Mouse (Mus musculus) erythroblast, adult 5-6 weeks (primary cell): Measurements from ENCODE around the gene Plce1. TPM values are rescaled to one million over a fixed set of nuclear protein-coding genes. Genes with fewer than 3 reads are reported as not detected.
"Not testable (repeated sequence)": the region's sequence is repeated elsewhere in the genome, so short reads cannot be mapped to it uniquely, and the experiment has no call there.

Source experiments
- ATAC-seq: replicated peaks from 2 replicates; pipeline ENCODE4 v1.8.0; 2016; ENCODE audit warnings: moderate number of reproducible peaks, mild to moderate bottlenecking, moderate TSS enrichment, inconsistent platforms; ENCODE audit not compliant: poor library complexity, low FRiP score, severe bottlenecking
- total RNA-seq, 2 experiments: library from RNA; stranded (forward) in 1 of 2; stranded (reverse) in 1 of 2; fragments of 150-400 nt in 1 of 2; fragments of 200-764, 138-1000 nt in 1 of 2; gene quantifications; 2 replicates each; pipeline versions ENCODE4 v1.2.3 to v1.2.4; 2015 to 2017; ENCODE audit warnings: low replicate concordance in 2 of 2

Gene Plce1
- total RNA-seq, 2 experiments from 2014 or later: not detected

DNA sequence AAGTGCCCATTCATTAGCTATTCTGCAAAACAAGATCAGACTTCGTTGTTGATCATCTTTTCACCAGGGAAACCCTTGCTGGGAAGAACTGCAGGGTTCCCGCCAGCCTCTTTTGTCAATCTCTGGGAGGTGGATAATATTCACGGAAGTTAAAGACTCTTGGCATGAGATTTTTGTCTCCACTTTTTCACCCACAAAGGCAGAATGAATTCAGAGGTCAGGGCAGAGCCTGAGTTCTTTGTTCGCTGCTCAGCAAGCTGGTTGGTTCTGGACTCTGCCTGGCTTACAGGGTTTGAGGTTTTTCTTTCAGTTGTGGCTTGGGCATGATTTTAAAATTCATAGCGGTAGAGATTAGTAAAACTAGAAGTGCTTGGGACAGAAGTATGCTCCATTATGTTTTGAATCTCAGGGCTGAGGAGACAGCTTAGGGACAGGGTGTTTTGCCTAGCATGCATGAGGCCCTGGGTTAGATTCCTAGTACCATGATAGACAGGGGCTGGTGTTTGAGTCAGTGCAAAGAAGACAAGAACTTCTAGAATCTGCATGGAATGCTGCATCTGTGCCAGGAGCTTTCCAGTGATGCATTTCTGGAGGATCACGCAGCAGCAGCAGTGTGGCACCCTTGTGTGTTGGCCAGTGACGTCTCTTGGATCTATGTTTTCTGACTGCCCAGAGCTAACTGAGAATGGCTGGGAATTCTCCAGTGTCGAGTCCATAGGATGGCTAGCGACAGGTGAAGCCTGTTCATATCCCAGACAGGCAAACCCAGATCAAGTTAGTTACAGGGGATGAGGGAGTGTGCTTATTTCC lies 7.4 kb downstream of the Plce1 start:
- no peak for ATAC-seq

DNA sequence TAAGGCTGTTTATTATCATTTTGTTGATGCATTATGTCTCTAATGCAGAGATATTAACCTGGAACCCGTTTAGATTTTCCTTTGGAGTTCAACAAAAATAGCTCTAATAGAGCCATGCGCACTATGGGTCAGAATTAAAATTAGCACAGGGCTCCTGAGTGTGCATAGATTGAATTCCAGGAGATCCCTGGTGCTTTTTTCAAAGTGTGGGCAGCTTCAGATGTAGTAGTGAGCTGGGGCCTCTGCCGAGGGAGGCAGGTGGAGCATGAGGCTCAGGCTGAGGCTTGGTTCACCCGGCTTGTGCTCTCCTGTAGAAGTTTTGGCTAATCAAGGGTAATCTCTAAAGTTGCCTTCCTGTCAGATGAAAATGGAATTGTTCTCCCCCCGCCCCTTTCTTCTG lies 17.3 kb downstream of the Plce1 start:
- ATAC-seq: no peak

- no peak for ATAC-seq
Observed at GRCm38 (mm10) chr19:38504597-38504996, 23.7 kb downstream of the Plce1 start.

GRCm38 (mm10) chr19:38506131-38506530 lies 25.2 kb downstream of the Plce1 start:
- no peak for ATAC-seq

DNA sequence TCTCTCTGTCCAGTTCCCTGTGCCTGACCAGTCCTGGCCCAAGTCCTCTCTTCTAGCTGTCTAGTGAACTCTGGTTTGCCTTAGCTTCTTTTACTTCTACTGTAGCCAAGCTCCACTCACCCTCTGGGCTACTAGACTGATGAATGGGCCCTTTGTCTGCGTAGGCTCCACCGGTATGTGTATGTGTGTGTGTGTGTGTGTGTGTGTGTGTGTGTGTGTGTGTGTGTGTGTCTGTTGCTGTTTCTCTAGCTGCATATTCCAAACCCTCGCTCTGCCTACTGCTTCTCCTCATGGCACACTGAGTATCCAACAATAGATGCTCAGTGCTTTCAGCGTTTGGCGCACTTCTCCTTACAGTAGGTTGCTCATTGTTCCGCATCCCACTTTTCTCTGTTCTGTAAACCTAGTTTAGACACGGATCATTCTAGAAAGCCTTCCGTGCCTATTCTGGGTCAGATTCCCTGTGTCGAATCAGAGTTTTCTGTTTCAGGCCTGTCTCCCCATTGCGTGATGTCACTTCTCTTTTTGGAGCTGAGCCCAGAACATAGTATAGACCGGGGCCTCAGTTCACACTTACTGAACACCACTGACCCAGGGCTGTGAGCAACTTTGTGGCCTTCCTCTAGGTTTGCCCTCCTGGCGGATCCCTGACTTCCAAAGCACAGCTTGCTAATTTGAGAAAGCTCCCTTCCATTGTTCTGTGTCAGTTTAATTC lies 26.5 kb downstream of the Plce1 start:
- ATAC-seq: no peak

DNA sequence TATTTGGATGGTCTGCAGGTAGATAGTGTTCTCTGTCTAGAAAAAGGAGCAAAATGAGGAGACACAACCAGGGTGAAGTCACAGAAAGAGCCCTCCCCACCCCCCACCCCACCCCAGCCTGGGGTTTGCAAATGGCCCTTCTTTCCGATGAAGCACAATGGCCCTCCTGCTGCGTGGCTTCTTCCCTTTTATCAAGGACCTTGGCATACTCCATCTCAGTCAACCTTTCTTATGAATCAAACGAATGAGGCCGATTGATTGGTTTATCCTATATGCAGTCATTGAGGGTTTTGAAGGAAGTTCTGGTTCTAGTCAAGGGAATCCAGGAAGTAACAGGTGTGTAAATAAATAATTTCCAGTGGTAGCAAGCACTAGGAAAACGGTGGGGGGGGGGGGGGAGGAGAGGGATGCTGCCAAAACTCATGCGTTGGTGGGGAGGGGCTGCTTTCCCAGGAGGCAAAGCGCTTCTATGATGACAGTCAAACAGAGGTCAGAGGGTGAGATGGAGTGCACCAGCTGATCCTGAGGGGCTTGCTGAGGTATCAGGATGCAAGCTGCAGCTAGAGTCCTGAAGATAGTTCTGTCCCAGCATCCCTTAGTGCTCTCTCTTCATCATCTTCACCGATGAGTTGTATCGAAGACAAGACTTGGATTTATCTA lies 27.2 kb downstream of the Plce1 start:
- no peak for ATAC-seq

DNA sequence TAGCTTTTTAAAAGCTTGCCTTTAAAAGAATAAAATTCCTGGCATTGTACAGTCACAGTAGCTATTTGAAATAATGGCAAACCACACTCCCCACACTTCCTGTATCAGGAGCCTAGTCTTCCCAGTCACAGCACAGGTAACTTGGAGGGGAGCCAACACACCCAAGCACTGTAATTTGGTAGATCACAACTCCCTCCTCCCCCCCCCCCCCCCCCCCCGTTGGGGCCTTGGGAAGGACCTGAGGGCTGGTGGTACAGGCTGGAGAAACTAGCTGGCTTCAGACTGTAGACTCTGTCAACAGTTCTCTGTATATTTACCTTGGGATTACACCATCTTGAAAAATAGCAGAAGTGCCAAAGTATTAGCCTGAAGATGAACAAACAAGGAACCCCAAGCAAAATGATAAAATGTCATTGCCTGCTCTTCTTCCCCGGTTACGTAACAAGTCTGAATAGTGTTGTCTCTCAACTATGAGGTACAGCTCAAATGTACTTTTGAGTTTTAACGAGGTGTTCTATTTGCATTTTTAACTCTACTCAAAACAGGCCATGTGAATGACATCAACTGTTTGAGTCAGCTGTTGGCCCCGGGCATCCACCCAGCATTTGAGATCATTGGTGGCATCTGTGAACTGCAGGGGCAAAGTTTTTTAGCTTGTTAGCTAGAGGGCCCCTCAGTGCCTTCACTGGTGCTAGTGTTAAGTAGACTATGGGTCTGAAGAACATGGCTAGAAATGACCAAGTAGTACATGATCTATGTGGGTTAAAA lies 33.7 kb downstream of the Plce1 start:
- ATAC-seq: no peak

- ATAC-seq: no peak
Observed at GRCm38 (mm10) chr19:38526855-38527254, 45.9 kb downstream of the Plce1 start.

- no peak for ATAC-seq
Observed at GRCm38 (mm10) chr19:38527475-38527874, 46.6 kb downstream of the Plce1 start.

- ATAC-seq: no peak
Observed at GRCm38 (mm10) chr19:38533230-38533629, 52.3 kb downstream of the Plce1 start.

- ATAC-seq: no peak
Observed at GRCm38 (mm10) chr19:38539338-38539737, 58.4 kb downstream of the Plce1 start.

DNA sequence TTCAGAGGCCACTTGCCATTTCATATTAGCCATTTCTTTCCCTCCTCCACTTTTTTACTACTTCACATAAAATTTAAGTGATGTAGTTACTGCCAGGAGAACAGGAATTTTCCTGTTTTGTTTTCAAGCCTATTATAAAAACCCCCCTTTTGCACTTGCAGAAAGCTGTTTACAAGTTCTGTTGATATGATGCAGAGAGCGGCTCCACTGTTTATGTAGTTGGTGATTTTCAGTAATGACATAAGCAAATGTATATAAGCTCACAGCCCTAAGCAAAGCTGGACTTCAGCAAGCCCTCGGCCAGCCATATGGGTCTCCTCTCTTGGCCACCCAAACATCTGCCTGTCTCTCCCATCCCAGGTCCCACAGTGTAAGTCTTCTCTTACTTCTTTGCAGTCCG lies 59.6 kb downstream of the Plce1 start:
- no peak for ATAC-seq

DNA sequence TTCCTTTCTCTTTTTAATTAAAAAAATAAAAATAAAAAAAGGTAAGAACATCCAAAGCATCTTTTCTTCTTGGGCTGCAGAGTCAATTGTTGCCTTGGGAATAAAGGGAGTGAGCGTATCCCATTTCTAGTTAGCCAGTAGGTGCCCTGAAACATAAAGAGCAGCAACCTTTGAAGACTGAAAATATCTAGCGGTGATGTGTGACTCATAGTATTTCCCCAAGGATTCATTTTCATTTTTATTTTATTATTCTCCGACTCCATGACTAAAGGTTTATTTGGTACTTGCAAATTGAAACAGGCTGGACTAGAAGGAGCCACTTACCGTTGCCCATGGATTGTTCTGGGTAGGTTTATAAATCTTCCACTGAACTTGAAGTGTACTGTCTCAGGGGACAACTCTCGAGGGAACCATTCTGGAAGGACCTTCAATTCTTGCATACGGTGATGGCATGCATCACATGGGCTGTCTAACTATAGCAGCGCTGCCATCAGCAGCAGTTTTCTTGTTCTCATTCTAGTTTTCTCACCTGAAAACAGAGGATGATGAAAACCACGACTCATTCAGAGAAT lies 68.7 kb downstream of the Plce1 start:
- ATAC-seq: no peak

DNA sequence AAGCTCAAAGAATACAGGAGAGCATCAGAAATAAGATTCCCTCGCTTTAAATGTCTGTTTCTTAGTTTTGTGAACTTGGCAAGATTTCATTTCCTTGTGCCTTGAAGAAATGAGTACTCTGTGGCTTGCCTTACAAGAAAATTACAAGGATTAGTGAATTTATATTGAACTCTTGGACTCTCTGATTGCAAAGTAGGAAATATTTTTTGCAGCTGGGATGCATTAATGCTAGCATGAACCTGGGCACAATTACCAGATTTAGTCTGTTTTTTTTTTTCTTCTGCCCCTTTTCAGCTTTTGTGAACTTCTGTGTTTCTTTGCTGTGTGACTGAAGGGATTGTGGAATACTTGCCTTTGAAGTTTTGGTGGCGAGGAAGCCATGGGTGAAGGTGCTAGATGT lies 72.6 kb downstream of the Plce1 start:
- no peak for ATAC-seq

GRCm38 (mm10) chr19:38555399-38555798 lies 74.5 kb downstream of the Plce1 start:
- no peak for ATAC-seq

DNA sequence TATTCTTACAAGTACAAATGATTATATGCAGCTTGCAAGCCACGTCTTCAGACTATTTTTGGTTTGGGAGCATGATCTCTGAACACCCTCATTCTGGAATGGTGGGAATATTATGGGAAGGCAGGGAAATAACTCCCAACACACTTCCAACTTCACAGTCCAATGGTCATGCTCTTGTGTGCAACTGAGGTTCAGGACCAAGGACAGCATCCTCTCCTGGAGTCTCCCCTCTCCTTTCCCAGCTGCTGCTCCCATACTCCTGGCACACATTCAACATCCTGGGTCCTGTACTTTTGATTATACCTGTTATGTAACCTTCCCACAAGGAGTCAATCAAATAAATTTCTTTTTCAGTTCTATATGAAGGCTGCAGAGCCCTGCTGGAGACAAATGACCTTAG lies 77.9 kb downstream of the Plce1 start:
- no peak for ATAC-seq

DNA sequence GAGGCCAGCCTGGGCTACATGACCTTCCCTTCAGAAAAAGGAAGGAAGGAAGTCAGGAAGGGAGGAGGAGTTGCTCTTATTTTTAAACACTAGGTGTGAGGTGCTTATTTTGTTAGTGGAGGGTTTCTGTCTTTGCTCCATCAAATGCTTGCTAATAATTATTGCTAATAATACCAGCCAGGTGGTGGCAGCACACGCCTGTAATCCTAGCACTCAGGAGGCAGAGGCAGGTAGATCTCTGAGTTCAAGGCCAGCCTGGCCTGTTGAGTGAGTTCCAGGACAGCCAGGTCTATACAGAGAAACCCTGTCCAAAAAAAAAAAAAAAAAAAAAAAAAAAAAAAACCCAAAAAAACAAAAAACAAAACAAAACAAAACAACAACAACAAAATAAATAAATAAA lies 81.0 kb downstream of the Plce1 start:
- ATAC-seq: not testable (repeated sequence)

DNA sequence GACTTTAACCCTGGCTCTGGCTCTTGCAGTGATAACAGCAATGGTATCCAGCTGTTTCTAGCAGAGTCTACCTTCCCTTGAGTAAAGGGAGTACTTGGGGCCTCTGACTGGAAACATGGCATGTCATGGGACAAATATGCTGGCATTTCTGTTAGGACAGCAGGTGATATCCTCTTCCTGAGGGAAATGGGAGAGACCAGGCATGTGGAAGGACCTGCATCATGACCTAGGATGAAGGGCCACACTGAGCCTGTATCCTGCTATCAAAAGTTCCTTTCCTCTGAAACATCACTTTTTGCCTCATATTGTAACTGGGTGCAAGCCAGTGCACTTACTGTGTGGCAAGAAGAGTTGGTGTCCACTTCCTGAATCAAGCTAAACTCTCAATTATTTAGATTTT lies 85.2 kb downstream of the Plce1 start:
- ATAC-seq: no peak

- no peak for ATAC-seq
Observed at GRCm38 (mm10) chr19:38566752-38567151, 85.8 kb downstream of the Plce1 start.

DNA sequence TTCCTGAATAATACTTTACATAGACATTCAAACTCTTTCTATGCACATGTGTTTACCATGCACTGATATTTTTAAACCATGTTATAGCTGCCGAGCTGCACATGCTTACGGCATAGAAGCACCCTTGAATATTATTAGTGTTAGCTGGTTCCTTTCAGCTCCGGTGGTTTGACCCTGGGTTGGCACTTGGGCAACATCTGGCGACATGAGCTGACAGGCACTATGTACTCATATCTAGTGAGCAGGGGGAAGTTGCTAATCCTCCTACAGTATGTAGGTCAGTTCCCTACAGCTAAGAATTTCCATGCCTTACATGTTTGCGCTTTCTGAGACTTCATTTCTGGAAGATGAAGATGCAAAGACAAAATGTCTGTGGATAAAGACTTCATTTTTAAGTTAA lies 86.4 kb downstream of the Plce1 start:
- no peak for ATAC-seq
